9 mouse cellular contexts compared by ENCODE assay signal in genomic region chr8:84711312-84711711, GRCm38 (mm10). TPM values are rescaled to one million over a fixed set of nuclear protein-coding genes. Genes with fewer than 3 reads are reported as not detected.
DNase-seq lines count a peak whose midpoint lies in the region; ATAC-seq and TF ChIP-seq lines count a peak whose summit lies in the region.
"Had no signal": no experiment of that assay in that cellular context is flagged by ENCODE, and none has a peak within 500 bp of the region (broad histone marks: within the 10 kb centered on the region; RNA-seq: fewer than 3 reads in every experiment).

No protein-coding gene starts in this region.

- no peak for ATAC-seq in midbrain, postnatal 0 days (ENCODE audit: low FRiP score)
- no peak for ATAC-seq in liver, embryonic 12.5 days
- no peak for ATAC-seq in stomach, postnatal 0 days (ENCODE audit: low FRiP score, low TSS enrichment)

- H3K27me3 ChIP-seq in heart, adult 2 months (ENCODE audit: control insufficient read depth, insufficient read depth, low read length), result no peaks in the 10 kb centered on the region
- H3K27me3 ChIP-seq in midbrain, embryonic 10.5 days (ENCODE audit: low read depth, poor library complexity, severe bottlenecking), result peaks cover 100% of the 10 kb centered on the region
- peaks cover 21% of the 10 kb centered on the region; the same call in 1 of the 2 replicates for H3K27me3 ChIP-seq in midbrain, postnatal 0 days (ENCODE audit: insufficient read depth, low read length)
- H3K27me3 ChIP-seq in liver, embryonic 12.5 days (replicated peaks), result peaks cover 69% of the 10 kb centered on the region
- no peaks in the 10 kb centered on the region for H3K27me3 ChIP-seq in stomach, postnatal 0 days (ENCODE audit: control insufficient read depth, insufficient read depth, low read length)

- TF ChIP-seq EP300 in heart, adult 2 months (IDR thresholded peaks at IDR 0.05; ENCODE audit: insufficient read depth, low read depth, low read length), result no peak
- no peak for TF ChIP-seq EP300 in stomach, postnatal 0 days (optimal IDR thresholded peaks at IDR 0.05)

- H3K4me2 ChIP-seq in midbrain, postnatal 0 days (ENCODE audit: low read depth, low read length, poor library complexity, severe bottlenecking), result no peak overlapping the region
- no peak overlapping the region for H3K4me2 ChIP-seq in liver, embryonic 12.5 days
- H3K4me2 ChIP-seq in stomach, postnatal 0 days (replicated peaks; ENCODE audit: low read depth), result no peak overlapping the region

- intact Hi-C loops in heart, adult 2 months (cut with DNase I), result no loop called here

- H3K27ac ChIP-seq in heart, adult 2 months, result peak overlapping the region; percentile 76
- peak overlapping the region; percentile 85 for H3K27ac ChIP-seq in midbrain, embryonic 10.5 days (replicated peaks)
- no peak overlapping the region for H3K27ac ChIP-seq in midbrain, postnatal 0 days (ENCODE audit: low read depth, low read length)
- peak overlapping the region; percentile 2 for H3K27ac ChIP-seq in liver, embryonic 12.5 days
- H3K27ac ChIP-seq in stomach, postnatal 0 days (replicated peaks), result peak overlapping the region; percentile 87

- WGBS in heart, adult 2 months, result 33% methylated on average over 3 of the region's 3 CpGs
- WGBS in midbrain, embryonic 10.5 days, result 47% methylated on average over 3 of the region's 3 CpGs
- 41% methylated on average over 3 of the region's 3 CpGs for WGBS in midbrain, postnatal 0 days
- WGBS in liver, embryonic 12.5 days (ENCODE audit: insufficient replicate concordance), result 65% methylated on average over 3 of the region's 3 CpGs
- 58% methylated on average over 3 of the region's 3 CpGs for WGBS in stomach, postnatal 0 days

- no peak for TF ChIP-seq CTCF in heart, adult 2 months (IDR thresholded peaks at IDR 0.05)
- TF ChIP-seq CTCF in midbrain, postnatal 0 days (IDR thresholded peaks at IDR 0.05), result no peak
- no peak for TF ChIP-seq CTCF in stomach, postnatal 0 days (IDR thresholded peaks at IDR 0.05; ENCODE audit: low read depth)

- H3K4me3 ChIP-seq in heart, adult 2 months, result no peak overlapping the region
- H3K4me3 ChIP-seq in midbrain, embryonic 10.5 days, result 0 out of 2 replicates have a peak overlapping the region, but pooled peaks have one; percentile 37
- no peak overlapping the region for H3K4me3 ChIP-seq in midbrain, postnatal 0 days (ENCODE audit: low read depth, low read length)
- no peak overlapping the region for H3K4me3 ChIP-seq in liver, embryonic 12.5 days
- H3K4me3 ChIP-seq in stomach, postnatal 0 days (ENCODE audit: low read depth, low read length), result no peak overlapping the region

- H3K9me3 ChIP-seq in midbrain, embryonic 10.5 days (replicated peaks), result no peaks in the 10 kb centered on the region
- no peaks in the 10 kb centered on the region for H3K9me3 ChIP-seq in midbrain, postnatal 0 days (ENCODE audit: low read length)
- H3K9me3 ChIP-seq in liver, embryonic 12.5 days (replicated peaks), result no peaks in the 10 kb centered on the region
- no peaks in the 10 kb centered on the region for H3K9me3 ChIP-seq in stomach, postnatal 0 days (ENCODE audit: control insufficient read depth, low read length)

- H3K9ac ChIP-seq in heart, adult 2 months (ENCODE audit: low read depth, low read length), result no peak overlapping the region
- no peak overlapping the region for H3K9ac ChIP-seq in midbrain, postnatal 0 days (replicated peaks; ENCODE audit: low read length, poor library complexity, severe bottlenecking)
- H3K9ac ChIP-seq in liver, embryonic 12.5 days, result no peak overlapping the region
- 0 out of 2 replicates have a peak overlapping the region, but pooled peaks have one; percentile 18 for H3K9ac ChIP-seq in stomach, postnatal 0 days (ENCODE audit: low read length)

- no peaks in the 10 kb centered on the region for H3K79me2 ChIP-seq in heart, adult 2 months (replicated peaks; ENCODE audit: control insufficient read depth, insufficient read depth, low read length)

- H3K4me1 ChIP-seq in heart, adult 2 months (ENCODE audit: control insufficient read depth, insufficient read depth, low read length), result peaks cover 15% of the 10 kb centered on the region
- H3K4me1 ChIP-seq in midbrain, embryonic 10.5 days, result peaks cover 84% of the 10 kb centered on the region
- H3K4me1 ChIP-seq in midbrain, postnatal 0 days (ENCODE audit: insufficient read depth, low read length), result no peaks in the 10 kb centered on the region
- peaks cover 65% of the 10 kb centered on the region for H3K4me1 ChIP-seq in liver, embryonic 12.5 days
- peaks cover 11% of the 10 kb centered on the region for H3K4me1 ChIP-seq in stomach, postnatal 0 days (replicated peaks; ENCODE audit: control insufficient read depth, insufficient read depth)

- TF ChIP-seq POLR2A in heart, adult 2 months (IDR thresholded peaks at IDR 0.05; ENCODE audit: insufficient read depth, low read depth, low read length), result no peak

- no peak for DNase-seq in heart, adult 2 months
- DNase-seq in heart, adult 8-10 months (ENCODE audit: low spot score), result no peak
- no peak for DNase-seq in midbrain, embryonic 10.5 days (ENCODE audit: low spot score)
- DNase-seq in midbrain, postnatal 0 days (ENCODE audit: low spot score), result no peak
- DNase-seq in stomach, postnatal 0 days (ENCODE audit: low spot score), result no peak
- no peak for DNase-seq in left cerebral cortex, adult 8-10 months (ENCODE audit: low spot score in 2 of 2)
- no peak for DNase-seq in layer of hippocampus, adult 18-20 months (ENCODE audit: low spot score in 2 of 2)
- DNase-seq: cerebellum, adult 9-11 months had no signal

- no peaks in the 10 kb centered on the region for H3K36me3 ChIP-seq in heart, adult 2 months (ENCODE audit: control insufficient read depth, insufficient read depth, low read length)
- no peaks in the 10 kb centered on the region for H3K36me3 ChIP-seq in midbrain, embryonic 10.5 days
- H3K36me3 ChIP-seq in midbrain, postnatal 0 days (ENCODE audit: insufficient read depth, low read length), result no peaks in the 10 kb centered on the region
- no peaks in the 10 kb centered on the region for H3K36me3 ChIP-seq in liver, embryonic 12.5 days
- peaks cover 8% of the 10 kb centered on the region for H3K36me3 ChIP-seq in stomach, postnatal 0 days (ENCODE audit: control insufficient read depth, insufficient read depth, low read length)

RNA-seq across cellular contexts. Expression of gene Lyl1, which starts 10.1 kb away (rescaled TPM):
- 1 to 10 TPM; 3.0 to 3.7 TPM for total RNA-seq in heart, adult 2 months (2021)
- 4.0 and 7.7 TPM in 2 replicates for polyA plus RNA-seq in heart, adult 2 months (2012; rRNA removed)
- total RNA-seq in heart, adult 8-10 months (2022), result 1 to 10 TPM; 3.5 to 4.8 (median 4.3) TPM
- polyA plus RNA-seq in midbrain, embryonic 10.5 days (2016; fragmentation: Nextera tagmentation; extraction: Ambion mirVana), result 4.8 and 5.8 TPM in 2 replicates
- 4.6 and 4.8 TPM in 2 replicates for total RNA-seq in midbrain, postnatal 0 days (2014; rRNA removed)
- 2.0 and 2.8 TPM in 2 replicates for polyA plus RNA-seq in midbrain, postnatal 0 days (2015; fragmentation: Nextera tagmentation; extraction: Ambion mirVana)
- polyA plus RNA-seq in liver, embryonic 12.5 days (2016; fragmentation: Nextera tagmentation; extraction: Ambion mirVana), result 82.3 and 83.1 TPM in 2 replicates
- polyA plus RNA-seq in stomach, postnatal 0 days (2015; fragmentation: Nextera tagmentation; extraction: Ambion mirVana), result 4.0 and 4.3 TPM in 2 replicates
- total RNA-seq in left cerebral cortex, adult 8-10 months (2022), result 1 to 10 TPM; 2.2 to 4.5 (median 3.4) TPM
- total RNA-seq in layer of hippocampus, adult 18-20 months (2021), result 1 to 10 TPM; 2.0 to 2.2 TPM

RNA-seq across cellular contexts. Expression of gene G430095P16Rik, which starts 11.5 kb away (rescaled TPM):
- under 1 TPM in 1 of 2 experiments, not detected in 1; 0.55 TPM for total RNA-seq in heart, adult 2 months (2021)
- 0.70 TPM in 1 of 2 replicates, not detected in the other for polyA plus RNA-seq in heart, adult 2 months (2012; rRNA removed)
- under 1 TPM in 1 of 4 experiments, not detected in 3; 0.66 TPM for total RNA-seq in heart, adult 8-10 months (2022)
- polyA plus RNA-seq in midbrain, embryonic 10.5 days (2016; fragmentation: Nextera tagmentation; extraction: Ambion mirVana), result 1.1 and 1.4 TPM in 2 replicates
- total RNA-seq in midbrain, postnatal 0 days (2014; rRNA removed), result not detected in 2 replicates
- 0.39 and 0.71 TPM in 2 replicates for polyA plus RNA-seq in midbrain, postnatal 0 days (2015; fragmentation: Nextera tagmentation; extraction: Ambion mirVana)
- polyA plus RNA-seq in liver, embryonic 12.5 days (2016; fragmentation: Nextera tagmentation; extraction: Ambion mirVana), result 11.0 and 12.0 TPM in 2 replicates
- 1.7 and 2.0 TPM in 2 replicates for polyA plus RNA-seq in stomach, postnatal 0 days (2015; fragmentation: Nextera tagmentation; extraction: Ambion mirVana)
- total RNA-seq in left cerebral cortex, adult 8-10 months (2022), result under 1 TPM in 1 of 4 experiments, not detected in 3; 0.55 TPM
- not detected for total RNA-seq in layer of hippocampus, adult 18-20 months (2021)

RNA-seq across cellular contexts. Expression of gene Nacc1, which starts 23.6 kb away (rescaled TPM):
- total RNA-seq in heart, adult 2 months (2021), result 10 to 100 TPM; 30.5 to 31.0 TPM
- polyA plus RNA-seq in heart, adult 2 months (2012; rRNA removed), result 45.3 and 50.5 TPM in 2 replicates
- 10 to 100 TPM; 26.7 to 36.0 (median 33.4) TPM for total RNA-seq in heart, adult 8-10 months (2022)
- polyA plus RNA-seq in midbrain, embryonic 10.5 days (2016; fragmentation: Nextera tagmentation; extraction: Ambion mirVana), result 24.8 and 26.3 TPM in 2 replicates
- 87.2 and 102 TPM in 2 replicates for total RNA-seq in midbrain, postnatal 0 days (2014; rRNA removed)
- polyA plus RNA-seq in midbrain, postnatal 0 days (2015; fragmentation: Nextera tagmentation; extraction: Ambion mirVana), result 13.7 and 13.8 TPM in 2 replicates
- polyA plus RNA-seq in liver, embryonic 12.5 days (2016; fragmentation: Nextera tagmentation; extraction: Ambion mirVana), result 12.5 and 12.9 TPM in 2 replicates
- 6.8 and 8.3 TPM in 2 replicates for polyA plus RNA-seq in stomach, postnatal 0 days (2015; fragmentation: Nextera tagmentation; extraction: Ambion mirVana)
- 10 to 100 TPM; 88.5 to 97.6 (median 93.9) TPM for total RNA-seq in left cerebral cortex, adult 8-10 months (2022)
- 10 to 100 TPM; 94.8 to 95.5 TPM for total RNA-seq in layer of hippocampus, adult 18-20 months (2021)

RNA-seq across cellular contexts. Expression of gene Trmt1, which starts 25.2 kb away (rescaled TPM):
- 10 to 100 TPM; 32.0 to 37.4 TPM for total RNA-seq in heart, adult 2 months (2021)
- 39.9 and 50.8 TPM in 2 replicates for polyA plus RNA-seq in heart, adult 2 months (2012; rRNA removed)
- total RNA-seq in heart, adult 8-10 months (2022), result 10 to 100 TPM; 30.9 to 41.7 (median 38.5) TPM
- polyA plus RNA-seq in midbrain, embryonic 10.5 days (2016; fragmentation: Nextera tagmentation; extraction: Ambion mirVana), result 56.4 and 58.1 TPM in 2 replicates
- 88.5 and 99.5 TPM in 2 replicates for total RNA-seq in midbrain, postnatal 0 days (2014; rRNA removed)
- polyA plus RNA-seq in midbrain, postnatal 0 days (2015; fragmentation: Nextera tagmentation; extraction: Ambion mirVana), result 74.2 and 75.0 TPM in 2 replicates
- polyA plus RNA-seq in liver, embryonic 12.5 days (2016; fragmentation: Nextera tagmentation; extraction: Ambion mirVana), result 57.3 and 62.0 TPM in 2 replicates
- polyA plus RNA-seq in stomach, postnatal 0 days (2015; fragmentation: Nextera tagmentation; extraction: Ambion mirVana), result 45.1 and 49.9 TPM in 2 replicates
- total RNA-seq in left cerebral cortex, adult 8-10 months (2022), result 100 to 1,000 TPM; 101 to 105 (median 103) TPM
- total RNA-seq in layer of hippocampus, adult 18-20 months (2021), result 100 to 1,000 TPM in 1 of 2 experiments, 10 to 100 TPM in 1; 96.9 to 108 TPM

RNA-seq across cellular contexts. Expression of gene Ier2, which starts 48.7 kb away (rescaled TPM):
- 10 to 100 TPM; 11.8 to 13.0 TPM for total RNA-seq in heart, adult 2 months (2021)
- 6.8 and 8.1 TPM in 2 replicates for polyA plus RNA-seq in heart, adult 2 months (2012; rRNA removed)
- total RNA-seq in heart, adult 8-10 months (2022), result 10 to 100 TPM; 12.8 to 26.9 (median 17.4) TPM
- 63.6 and 78.2 TPM in 2 replicates for polyA plus RNA-seq in midbrain, embryonic 10.5 days (2016; fragmentation: Nextera tagmentation; extraction: Ambion mirVana)
- total RNA-seq in midbrain, postnatal 0 days (2014; rRNA removed), result 3.9 and 4.3 TPM in 2 replicates
- polyA plus RNA-seq in midbrain, postnatal 0 days (2015; fragmentation: Nextera tagmentation; extraction: Ambion mirVana), result 12.8 and 14.7 TPM in 2 replicates
- 36.4 and 37.4 TPM in 2 replicates for polyA plus RNA-seq in liver, embryonic 12.5 days (2016; fragmentation: Nextera tagmentation; extraction: Ambion mirVana)
- 82.8 and 86.6 TPM in 2 replicates for polyA plus RNA-seq in stomach, postnatal 0 days (2015; fragmentation: Nextera tagmentation; extraction: Ambion mirVana)
- total RNA-seq in left cerebral cortex, adult 8-10 months (2022), result 10 to 100 TPM in 2 of 4 experiments, 1 to 10 TPM in 2; 5.9 to 15.8 (median 8.9) TPM
- total RNA-seq in layer of hippocampus, adult 18-20 months (2021), result 10 to 100 TPM in 1 of 2 experiments, 1 to 10 TPM in 1; 6.2 to 10.0 TPM
